Mouse (Mus musculus): ENCODE results near the gene Lmo1.
"Not testable (repeated sequence)": the region's sequence is repeated elsewhere in the genome, so short reads cannot be mapped to it uniquely, and the experiment has no call there.

DNA sequence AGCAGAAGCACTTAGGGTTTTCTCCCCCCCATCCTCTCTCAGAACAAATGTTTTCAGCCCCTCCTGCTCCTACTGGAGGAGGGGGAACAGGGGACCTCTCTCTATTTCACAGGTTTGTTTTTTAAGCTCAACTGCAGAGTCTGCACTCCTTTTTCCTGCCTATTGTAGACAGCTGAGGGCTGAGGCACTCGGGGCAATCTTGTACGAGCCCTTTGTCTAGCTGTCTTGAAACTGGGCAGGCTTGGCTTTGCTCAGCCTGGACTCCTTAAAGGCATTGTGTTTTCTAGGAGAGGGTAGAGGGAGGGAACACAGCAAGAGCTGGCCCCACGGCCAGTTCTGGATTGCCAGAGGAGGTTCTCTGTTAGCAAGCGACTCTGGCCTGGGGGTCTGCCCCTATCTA, 59.5 kb downstream of the Lmo1 start:
- TF ChIP-seq CTCF (conservative IDR thresholded peaks at IDR 0.05; ENCODE audit: low read length); POU5F1 (IDR thresholded peaks at IDR 0.05; ENCODE audit: borderline replicate concordance, low read length): not testable (repeated sequence)
